Mouse (Mus musculus) midbrain, postnatal 0 days (tissue): ENCODE data around the gene Mpzl2. TPM values are rescaled to one million over a fixed set of nuclear protein-coding genes. Genes with fewer than 3 reads are reported as not detected.

Experiments
- ATAC-seq: fragments of 200-750 bp; cut with Nextera tagmentation; 2 replicates; pipeline ENCODE4 v1.8.0; 2017; ENCODE audit warnings: moderate number of reproducible peaks, mild to moderate bottlenecking, moderate TSS enrichment, moderate library complexity; ENCODE audit not compliant: low FRiP score
- DNase-seq: peaks from one replicate; pipeline ENCODE4 v3.0.0-alpha.2; 2015; ENCODE audit warnings: low spot score
- H3K27ac ChIP-seq: fragments of 300-500 bp; sonication (generic); 2 replicates; pipeline ENCODE4 v1.5.1; 2014; ENCODE audit warnings: low read depth, mild to moderate bottlenecking, low read length, mixed read lengths
- H3K27me3 ChIP-seq: fragments of 300-500 bp; sonication (generic); 2 replicates; pipeline ENCODE4 v1.6.1; 2014; ENCODE audit warnings: low read length, control low read depth, mixed read lengths; ENCODE audit not compliant: insufficient read depth
- H3K36me3 ChIP-seq: fragments of 300-500 bp; sonication (generic); 2 replicates; pipeline ENCODE4 v1.6.1; 2014; ENCODE audit warnings: low read length, control low read depth, mixed read lengths; ENCODE audit not compliant: insufficient read depth
- H3K4me1 ChIP-seq: fragments of 300-500 bp; sonication (generic); 2 replicates; pipeline ENCODE4 v1.6.1; 2014; ENCODE audit warnings: mild to moderate bottlenecking, control low read depth, antibody characterized with exemption, low read length, mixed read lengths; ENCODE audit not compliant: insufficient read depth
- H3K4me2 ChIP-seq: fragments of 300-500 bp; sonication (generic); 2 replicates; pipeline ENCODE4 v1.6.1; 2014; ENCODE audit warnings: low read depth, mild to moderate bottlenecking, low read length, mixed read lengths; ENCODE audit not compliant: poor library complexity, severe bottlenecking
- H3K4me3 ChIP-seq: fragments of 300-500 bp; sonication (generic); 2 replicates; pipeline ENCODE4 v1.5.1; 2014; ENCODE audit warnings: low read depth, mild to moderate bottlenecking, low read length, moderate library complexity
- H3K9ac ChIP-seq: fragments of 300-500 bp; sonication (generic); replicated peaks from 2 replicates; pipeline ENCODE4 v1.6.1; 2014; ENCODE audit warnings: mild to moderate bottlenecking, low read length, moderate library complexity, mixed read lengths; ENCODE audit not compliant: poor library complexity, severe bottlenecking
- H3K9me3 ChIP-seq: fragments of 300-500 bp; sonication (generic); 2 replicates; pipeline ENCODE4 v1.6.1; 2016; ENCODE audit warnings: low read length, control low read depth
- CTCF ChIP-seq: IDR thresholded peaks from 2 replicates; pipeline ENCODE4 v1.5.1; 2016; ENCODE audit warnings: antibody characterized with exemption, mild to moderate bottlenecking
- WGBS: fragments of 180-500 bp; shearing (Covaris S2); extraction: QIAGEN DNeasy Blood & Tissue Kit; methylation state at CpG from one replicate; pipeline ENCODE4 v1.1.7; 2014; 5-methylcytosine and 5-hydroxymethylcytosine counted together
- polyA plus RNA-seq: library from polyadenylated mRNA; unstranded; fragments of >200 nt; fragmentation: Nextera tagmentation; extraction: Ambion mirVana; gene quantifications from 2 replicates; pipeline ENCODE4 v1.2.1, GENCODE M21; 2015
- total RNA-seq: library from RNA; depleted of rRNA; stranded (reverse); fragments of >200 nt; gene quantifications from 2 replicates; pipeline ENCODE4 v1.2.3, GENCODE M21; 2014

The Mpzl2 gene
- total and polyA plus RNA-seq, 2 experiments from 2014 or later, result 3.1 to 4.0 TPM

DNA sequence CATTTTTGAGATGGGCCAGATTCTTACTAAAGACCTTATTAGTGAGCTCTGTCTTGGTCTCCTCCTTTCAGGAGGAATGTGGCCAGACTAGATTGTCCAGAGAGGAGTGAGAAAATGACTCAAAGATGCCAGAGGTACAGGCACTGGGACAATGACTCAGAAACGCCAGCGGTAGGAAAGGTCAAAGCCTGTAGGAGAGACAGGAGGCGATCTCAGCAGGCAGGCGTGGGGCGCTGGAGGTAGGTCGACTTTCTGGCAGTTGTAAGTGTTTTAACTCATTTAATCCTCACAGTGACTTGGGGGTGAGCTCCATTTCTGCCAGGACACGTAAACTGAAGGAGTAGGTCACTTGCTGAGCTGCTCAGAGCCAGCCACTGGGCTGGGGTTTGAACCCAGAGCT, 20.6 kb downstream of the Mpzl2 start:
- Histone ChIP-seq H3K36me3 (no peaks in the 10 kb centered on the region), H3K4me2 (no peak overlapping the region), H3K9me3 (no peaks in the 10 kb centered on the region), H3K4me1 (no peaks in the 10 kb centered on the region), H3K9ac (no peak overlapping the region), H3K27me3 (peaks cover 8% of the 10 kb centered on the region; the same call in 1 of the 2 replicates), H3K4me3 (no peak overlapping the region), H3K27ac (no peak overlapping the region)
- TF ChIP-seq CTCF, result no peak
- 42% methylated on average over 7 of the region's 7 CpGs for WGBS
- no peak for ATAC-seq
- DNase-seq, result no peak

DNA sequence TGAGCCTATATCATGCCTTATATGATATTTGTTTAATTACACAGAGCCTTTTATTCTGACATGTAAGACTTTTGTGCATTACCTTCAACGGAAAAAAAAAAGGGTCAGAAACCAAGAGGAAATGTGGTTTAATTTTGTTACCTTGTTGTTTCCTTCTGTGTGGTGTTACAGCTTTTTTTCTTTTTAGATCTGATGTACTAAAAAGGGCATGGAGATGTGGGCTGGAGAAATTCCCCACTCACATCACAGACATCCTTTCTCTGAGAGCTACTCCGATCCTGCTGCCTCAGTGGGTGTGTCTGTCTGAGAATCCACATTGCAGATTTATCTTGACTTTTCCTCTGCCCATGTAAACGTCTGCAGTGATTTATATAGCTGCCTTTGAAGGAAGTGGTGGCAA, 23.1 kb downstream of the Mpzl2 start:
- Histone ChIP-seq H3K27me3 (peaks cover 8% of the 10 kb centered on the region; the same call in 1 of the 2 replicates), H3K9ac (no peak overlapping the region), H3K4me1 (no peaks in the 10 kb centered on the region), H3K9me3 (no peaks in the 10 kb centered on the region), H3K27ac (no peak overlapping the region), H3K4me2 (no peak overlapping the region), H3K36me3 (no peaks in the 10 kb centered on the region), H3K4me3 (no peak overlapping the region)
- DNase-seq (no peak), ATAC-seq (no peak)
- TF ChIP-seq CTCF, result no peak
- WGBS, result 74% methylated on average over 3 of the region's 3 CpGs

DNA sequence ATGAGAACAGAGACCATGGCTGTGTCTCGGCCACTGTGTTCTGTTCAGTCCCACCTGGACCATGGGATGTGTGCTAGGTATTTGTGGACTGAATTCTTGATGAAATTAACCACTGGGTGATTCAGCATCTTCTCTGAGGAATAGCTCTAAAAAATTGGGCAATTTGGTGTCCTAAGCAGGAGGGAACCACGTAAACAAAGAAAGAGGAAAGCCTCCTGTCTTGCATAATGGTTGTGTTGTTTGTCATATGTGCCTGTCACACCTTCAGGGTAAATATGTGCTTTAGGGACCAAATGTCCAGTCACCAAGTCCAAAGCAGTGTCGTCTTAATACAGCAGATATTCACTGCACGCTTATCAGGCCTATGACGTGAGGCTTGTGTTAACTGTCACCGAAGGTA, 24.8 kb downstream of the Mpzl2 start:
- H3K27me3 ChIP-seq, result 0 out of 2 replicates have a peak, but pooled peaks cover 4% of the 10 kb centered on the region
- TF ChIP-seq CTCF, result no peak
- H3K36me3 ChIP-seq, result no peaks in the 10 kb centered on the region
- 80% methylated on average over 6 of the region's 6 CpGs for WGBS
- H3K27ac ChIP-seq, result no peak overlapping the region
- no peaks in the 10 kb centered on the region for H3K4me1 ChIP-seq
- H3K9ac ChIP-seq, result no peak overlapping the region
- no peaks in the 10 kb centered on the region for H3K9me3 ChIP-seq
- no peak overlapping the region for H3K4me3 ChIP-seq
- ATAC-seq (no peak), DNase-seq (no peak)
- no peak overlapping the region for H3K4me2 ChIP-seq

DNA sequence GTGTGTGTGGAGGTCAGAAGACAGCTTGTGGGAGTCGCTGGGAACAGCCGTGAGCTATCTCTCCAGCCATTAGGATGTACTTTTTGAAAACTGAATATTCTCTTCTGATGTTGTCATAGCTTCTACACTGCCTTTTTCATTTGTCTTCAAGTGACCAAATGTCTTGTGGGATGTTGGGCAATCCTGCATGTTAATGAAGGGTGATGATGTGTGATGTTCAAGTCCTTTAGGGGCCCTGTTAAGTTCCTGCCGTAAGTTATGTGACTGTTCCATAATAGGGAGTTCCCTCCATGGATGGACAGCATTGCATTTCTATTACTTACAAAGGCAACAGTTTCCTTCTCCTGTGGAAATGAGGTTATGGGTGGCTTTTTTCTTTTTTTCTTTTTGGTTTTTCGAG, 27.1 kb downstream of the Mpzl2 start:
- Histone ChIP-seq H3K9me3 (no peaks in the 10 kb centered on the region), H3K27ac (no peak overlapping the region), H3K4me1 (no peaks in the 10 kb centered on the region), H3K27me3 (no peaks in the 10 kb centered on the region), H3K36me3 (no peaks in the 10 kb centered on the region), H3K9ac (no peak overlapping the region), H3K4me2 (no peak overlapping the region), H3K4me3 (no peak overlapping the region)
- no peak for DNase-seq
- no peak for ATAC-seq
- WGBS, result 82% methylated on average over 4 of the region's 4 CpGs
- TF ChIP-seq CTCF, result no peak

- Histone ChIP-seq H3K4me1 (no peaks in the 10 kb centered on the region), H3K27me3 (no peaks in the 10 kb centered on the region), H3K4me2 (no peak overlapping the region), H3K4me3 (no peak overlapping the region), H3K9ac (no peak overlapping the region), H3K9me3 (no peaks in the 10 kb centered on the region), H3K36me3 (no peaks in the 10 kb centered on the region), H3K27ac (no peak overlapping the region)
- WGBS, result 63% methylated on average over 3 of the region's 3 CpGs
- no peak for TF ChIP-seq CTCF
- ATAC-seq (no peak), DNase-seq (no peak)
Measured at GRCm38 (mm10) chr9:45071800-45072199, 32.2 kb downstream of the Mpzl2 start.

DNA sequence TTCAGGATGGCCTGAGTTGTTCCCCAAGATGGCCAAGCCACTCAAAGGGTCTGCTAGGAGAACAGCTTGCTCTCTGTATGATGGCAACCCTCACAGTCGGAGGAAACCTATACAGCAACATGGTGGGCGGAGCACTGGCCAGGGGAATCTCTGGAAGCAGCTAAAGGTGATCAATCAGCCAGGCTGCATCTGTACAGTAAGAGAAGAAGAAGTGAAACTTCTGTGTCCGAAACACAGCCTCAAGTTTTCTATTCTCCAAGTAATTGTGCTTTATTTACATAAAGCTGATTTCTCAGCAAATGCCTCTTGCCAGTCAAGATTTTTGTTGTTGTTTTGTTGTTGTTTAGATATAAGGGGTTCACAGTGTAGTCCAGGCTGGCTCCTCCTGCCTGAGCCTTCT, 38.3 kb downstream of the Mpzl2 start:
- Histone ChIP-seq H3K4me2 (no peak overlapping the region), H3K36me3 (no peaks in the 10 kb centered on the region), H3K9ac (no peak overlapping the region), H3K27me3 (no peaks in the 10 kb centered on the region), H3K4me3 (no peak overlapping the region), H3K27ac (no peak overlapping the region), H3K9me3 (no peaks in the 10 kb centered on the region), H3K4me1 (no peaks in the 10 kb centered on the region)
- DNase-seq (no peak), ATAC-seq (no peak)
- WGBS, result 74% methylated on average over 3 of the region's 3 CpGs
- no peak for TF ChIP-seq CTCF

DNA sequence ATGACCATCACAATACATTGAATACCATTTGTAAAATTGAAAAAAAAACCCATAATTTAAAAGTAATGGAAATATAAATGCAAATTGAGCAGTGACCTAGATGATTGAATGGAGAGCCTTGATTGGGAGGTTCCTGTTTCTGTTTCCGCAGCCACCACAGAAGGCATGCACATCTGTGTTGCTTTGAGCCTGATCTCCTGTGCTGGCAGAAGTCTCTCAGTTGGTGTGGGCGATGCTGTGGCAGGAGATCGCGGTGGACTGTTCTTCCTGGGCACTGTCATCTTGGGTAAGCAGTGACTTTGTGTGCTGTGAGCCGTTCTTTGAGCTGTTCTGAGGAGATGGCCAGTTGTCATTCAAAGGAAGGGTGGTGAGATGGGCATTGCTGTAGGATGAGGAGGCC, 39.4 kb downstream of the Mpzl2 start, which contains the start of gene Jaml:
Gene Jaml (plus strand): TSS at position 173 of the 400 bp plus-strand sequence.
- Histone ChIP-seq H3K9me3 (no peaks in the 10 kb centered on the region), H3K27ac (no peak within 1 kb of the TSS), H3K36me3 (no peaks in the 10 kb centered on the region), H3K9ac (no peak within 1 kb of the TSS), H3K27me3 (no peaks in the 10 kb centered on the region), H3K4me2 (no peak within 1 kb of the TSS), H3K4me1 (no peaks in the 10 kb centered on the region), H3K4me3 (no peak within 1 kb of the TSS)
- no peak for TF ChIP-seq CTCF
- no peak for DNase-seq
- WGBS, result 85% methylated on average over 5 of the region's 5 CpGs
- ATAC-seq, result no peak
